Mouse (Mus musculus): ENCODE data around the gene Polr3h. TPM values are rescaled to one million over a fixed set of nuclear protein-coding genes. Genes with fewer than 3 reads are reported as not detected.
A peak's percentile ranks its signal among the peaks of the same experiment; 100 is the strongest.

The Polr3h gene
- polyA plus RNA-seq, 2 experiments, result 25.0 to 71.6 TPM

GRCm38 (mm10) chr15:81856030-81856790 is 69.8 kb downstream of the Polr3h start:
- Histone ChIP-seq H3K9ac (ENCODE audit: low read depth, low read length, severe bottlenecking) (peak overlapping the region; percentile 82), H3K4me3 (replicated peaks; ENCODE audit: low read length) (peak overlapping the region; percentile 95), H3K4me1 (ENCODE audit: control insufficient read depth, insufficient read depth, low read length) (peaks cover 6% of the 10 kb centered on the region; the same call in 1 of the 2 replicates), H3K27me3 (ENCODE audit: control insufficient read depth, insufficient read depth, low read length) (no peaks in the 10 kb centered on the region), H3K36me3 (ENCODE audit: control insufficient read depth, insufficient read depth, low read length) (peaks cover 26% of the 10 kb centered on the region), H3K27ac (replicated peaks; ENCODE audit: low read depth, low read length) (0 out of 2 replicates have a peak overlapping the region, but pooled peaks have one; percentile 95), H3K9me3 (ENCODE audit: control insufficient read depth, low read length) (no peaks in the 10 kb centered on the region), H3K4me2 (replicated peaks; ENCODE audit: low read depth, low read length, severe bottlenecking) (peak overlapping the region; percentile 95)
- ATAC-seq (ENCODE audit: low FRiP score, low read depth), result peak; percentile 80
- peak; percentile 93 for DNase-seq (ENCODE audit: low spot score)
- no peak for TF ChIP-seq POLR2A (IDR thresholded peaks at IDR 0.05; ENCODE audit: borderline replicate concordance, extremely low read depth, insufficient read depth, insufficient read length)
- 2% methylated on average over 28 of the region's 28 CpGs for WGBS

GRCm38 (mm10) chr15:81853081-81853480 is 73.0 kb downstream of the Polr3h start:
- no peak overlapping the region for H3K4me3 ChIP-seq (replicated peaks; ENCODE audit: low read length)
- no peaks in the 10 kb centered on the region for H3K9me3 ChIP-seq (ENCODE audit: control insufficient read depth, low read length)
- no peak overlapping the region for H3K27ac ChIP-seq (replicated peaks; ENCODE audit: low read depth, low read length)
- peaks cover 6% of the 10 kb centered on the region; the same call in 1 of the 2 replicates for H3K4me1 ChIP-seq (ENCODE audit: control insufficient read depth, insufficient read depth, low read length)
- no peak for TF ChIP-seq POLR2A (IDR thresholded peaks at IDR 0.05; ENCODE audit: borderline replicate concordance, extremely low read depth, insufficient read depth, insufficient read length)
- ATAC-seq (ENCODE audit: low FRiP score, low read depth), result no peak
- no peak overlapping the region for H3K4me2 ChIP-seq (replicated peaks; ENCODE audit: low read depth, low read length, severe bottlenecking)
- DNase-seq (ENCODE audit: low spot score), result no peak
- WGBS, result 86% methylated on average over 7 of the region's 7 CpGs
- no peaks in the 10 kb centered on the region for H3K27me3 ChIP-seq (ENCODE audit: control insufficient read depth, insufficient read depth, low read length)
- peaks cover 54% of the 10 kb centered on the region for H3K36me3 ChIP-seq (ENCODE audit: control insufficient read depth, insufficient read depth, low read length)
- H3K9ac ChIP-seq (ENCODE audit: low read depth, low read length, severe bottlenecking), result no peak overlapping the region

- peaks cover 59% of the 10 kb centered on the region for H3K36me3 ChIP-seq (ENCODE audit: control insufficient read depth, insufficient read depth, low read length)
- no peak overlapping the region for H3K9ac ChIP-seq (ENCODE audit: low read depth, low read length, severe bottlenecking)
- no peaks in the 10 kb centered on the region for H3K9me3 ChIP-seq (ENCODE audit: control insufficient read depth, low read length)
- DNase-seq (ENCODE audit: low spot score) (no peak), ATAC-seq (ENCODE audit: low FRiP score, low read depth) (no peak)
- TF ChIP-seq POLR2A (IDR thresholded peaks at IDR 0.05; ENCODE audit: borderline replicate concordance, extremely low read depth, insufficient read depth, insufficient read length), result no peak
- 93% methylated on average over 9 of the region's 9 CpGs for WGBS
- H3K4me1 ChIP-seq (ENCODE audit: control insufficient read depth, insufficient read depth, low read length), result peaks cover 6% of the 10 kb centered on the region; the same call in 1 of the 2 replicates
- H3K4me3 ChIP-seq (replicated peaks; ENCODE audit: low read length), result no peak overlapping the region
- H3K27ac ChIP-seq (replicated peaks; ENCODE audit: low read depth, low read length), result no peak overlapping the region
- no peaks in the 10 kb centered on the region for H3K27me3 ChIP-seq (ENCODE audit: control insufficient read depth, insufficient read depth, low read length)
- H3K4me2 ChIP-seq (replicated peaks; ENCODE audit: low read depth, low read length, severe bottlenecking), result no peak overlapping the region
These were observed 73.5 kb downstream of the Polr3h start for GRCm38 (mm10) chr15:81852411-81853000.

- H3K36me3 ChIP-seq (ENCODE audit: control insufficient read depth, insufficient read depth, low read length), result peaks cover 70% of the 10 kb centered on the region
- no peak overlapping the region for H3K9ac ChIP-seq (ENCODE audit: low read depth, low read length, severe bottlenecking)
- no peak overlapping the region for H3K4me3 ChIP-seq (replicated peaks; ENCODE audit: low read length)
- 93% methylated on average over 15 of the region's 15 CpGs for WGBS
- no peaks in the 10 kb centered on the region for H3K9me3 ChIP-seq (ENCODE audit: control insufficient read depth, low read length)
- H3K4me1 ChIP-seq (ENCODE audit: control insufficient read depth, insufficient read depth, low read length), result peaks cover 6% of the 10 kb centered on the region; the same call in 1 of the 2 replicates
- no peak overlapping the region for H3K4me2 ChIP-seq (replicated peaks; ENCODE audit: low read depth, low read length, severe bottlenecking)
- no peak for DNase-seq (ENCODE audit: low spot score)
- no peaks in the 10 kb centered on the region for H3K27me3 ChIP-seq (ENCODE audit: control insufficient read depth, insufficient read depth, low read length)
- no peak overlapping the region for H3K27ac ChIP-seq (replicated peaks; ENCODE audit: low read depth, low read length)
- ATAC-seq (ENCODE audit: low FRiP score, low read depth), result no peak
- TF ChIP-seq POLR2A (IDR thresholded peaks at IDR 0.05; ENCODE audit: borderline replicate concordance, extremely low read depth, insufficient read depth, insufficient read length), result no peak
These were observed 74.7 kb downstream of the Polr3h start for GRCm38 (mm10) chr15:81851375-81851774.

- TF ChIP-seq POLR2A (IDR thresholded peaks at IDR 0.05; ENCODE audit: borderline replicate concordance, extremely low read depth, insufficient read depth, insufficient read length), result no peak
- Histone ChIP-seq H3K4me1 (ENCODE audit: control insufficient read depth, insufficient read depth, low read length) (peaks cover 6% of the 10 kb centered on the region; the same call in 1 of the 2 replicates), H3K27ac (replicated peaks; ENCODE audit: low read depth, low read length) (no peak overlapping the region), H3K4me3 (replicated peaks; ENCODE audit: low read length) (no peak overlapping the region), H3K4me2 (replicated peaks; ENCODE audit: low read depth, low read length, severe bottlenecking) (no peak overlapping the region), H3K27me3 (ENCODE audit: control insufficient read depth, insufficient read depth, low read length) (no peaks in the 10 kb centered on the region), H3K36me3 (ENCODE audit: control insufficient read depth, insufficient read depth, low read length) (peaks cover 70% of the 10 kb centered on the region), H3K9ac (ENCODE audit: low read depth, low read length, severe bottlenecking) (no peak overlapping the region), H3K9me3 (ENCODE audit: control insufficient read depth, low read length) (no peaks in the 10 kb centered on the region)
- DNase-seq (ENCODE audit: low spot score), result no peak
- 76% methylated on average over 14 of the region's 14 CpGs for WGBS
- ATAC-seq (ENCODE audit: low FRiP score, low read depth), result no peak
These were observed 75.3 kb downstream of the Polr3h start for GRCm38 (mm10) chr15:81850718-81851117.

Measured in limb, embryonic 14.5 days (tissue).